Mouse (Mus musculus) ES-E14 (cell line): ENCODE results near the gene Bpifb3.

Experiments used
- HCFC1 ChIP-seq: IDR thresholded peaks from 2 replicates; pipeline ENCODE4 v1.6.1; 2012; ENCODE audit warnings: low read length, inconsistent platforms, borderline replicate concordance; ENCODE audit not compliant: insufficient read depth
- MAFK ChIP-seq: IDR thresholded peaks from 2 replicates; pipeline ENCODE4 v1.6.1; 2014; ENCODE audit warnings: mild to moderate bottlenecking, low read depth, low read length, inconsistent platforms; ENCODE audit not compliant: insufficient read depth
- ZC3H11A ChIP-seq: IDR thresholded peaks from 2 replicates; pipeline ENCODE4 v1.6.1; 2012; ENCODE audit warnings: low read depth, mild to moderate bottlenecking, inconsistent platforms, low read length, borderline replicate concordance
- ZNF384 ChIP-seq: IDR thresholded peaks from 2 replicates; pipeline ENCODE4 v1.6.1; 2012; ENCODE audit warnings: low read depth, low read length, inconsistent platforms

DNA sequence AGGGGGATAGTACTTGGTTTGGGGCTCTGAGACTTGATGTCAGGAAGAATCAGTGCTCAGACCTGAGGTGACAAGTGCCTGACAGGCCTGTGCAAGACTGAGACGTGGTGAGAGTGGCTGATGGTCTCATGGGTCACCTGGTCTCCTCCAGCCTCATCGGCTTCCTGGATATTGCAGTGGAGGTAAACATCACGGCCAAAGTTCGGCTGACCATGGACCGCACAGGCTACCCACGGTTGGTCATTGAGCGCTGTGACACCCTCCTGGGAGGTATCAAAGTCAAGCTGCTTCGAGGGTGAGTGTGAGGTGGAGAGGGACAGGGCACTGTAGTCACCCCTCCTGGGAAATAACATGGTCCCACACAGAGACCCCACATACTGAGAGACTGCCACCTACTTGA lies 26.5 kb downstream of the Bpifb3 start:
- no peak for TF ChIP-seq ZNF384
- no peak for TF ChIP-seq HCFC1
- no peak for TF ChIP-seq MAFK
- no peak for TF ChIP-seq ZC3H11A
